Mouse (Mus musculus) ovary, postnatal 36 days (tissue): Measurements from ENCODE around the gene Enox1.

Experiments
- DNase-seq: peaks from one replicate; pipeline ENCODE4 v3.0.0; 2022; ENCODE audit warnings: low spot score, mixed read lengths

Gene Enox1

DNA sequence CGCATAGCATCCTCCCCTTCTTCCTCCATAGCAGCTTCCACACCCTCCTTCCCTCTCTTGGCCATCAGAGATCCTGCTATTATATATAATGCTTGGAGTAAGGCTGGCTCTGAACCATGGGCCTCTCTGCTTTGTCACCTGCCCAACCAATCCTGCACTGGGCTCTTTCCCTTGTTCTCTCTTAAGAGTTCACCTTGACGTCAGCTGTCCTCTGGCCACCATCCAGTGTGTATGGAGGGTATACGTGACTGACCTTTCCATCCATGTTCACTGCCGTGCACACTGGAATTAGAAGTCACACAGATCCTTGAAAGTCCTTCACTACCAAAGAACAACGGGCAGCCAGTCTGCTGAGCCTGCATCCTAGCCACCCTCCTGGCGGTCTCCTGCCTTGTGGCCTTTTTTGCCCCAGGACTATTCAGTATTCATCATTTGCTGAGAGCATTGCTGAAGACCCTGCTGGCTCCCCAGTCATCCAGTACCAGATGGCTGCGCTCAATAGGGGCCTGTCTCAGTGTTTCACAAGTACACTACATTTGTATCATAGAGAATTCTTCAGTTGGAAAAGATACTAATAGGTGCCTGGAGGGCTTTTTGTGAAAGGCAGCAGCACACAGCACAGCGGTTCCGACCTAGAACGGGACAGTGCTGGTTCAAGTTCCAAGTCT, 526.5 kb downstream of the Enox1 start:
- DNase-seq = no peak

DNA sequence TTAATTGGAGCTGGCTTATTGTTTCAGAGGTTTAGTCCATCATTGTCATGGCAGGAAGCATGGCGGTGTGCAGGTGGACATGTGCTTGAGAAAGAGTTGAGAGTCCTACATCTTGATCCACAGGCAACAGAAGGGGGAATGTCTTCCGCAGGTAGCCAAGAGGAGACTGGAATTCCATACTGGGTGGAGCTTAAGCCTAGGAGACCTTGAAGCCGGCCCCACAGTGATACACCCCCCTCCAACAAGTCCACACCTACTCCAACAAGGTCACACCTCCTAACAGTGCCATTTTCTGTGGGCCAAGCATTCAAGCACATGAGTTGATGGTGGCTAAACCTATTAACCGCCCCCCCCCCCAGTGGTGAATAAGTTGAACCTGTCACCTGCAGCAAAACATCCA, 533.3 kb downstream of the Enox1 start:
- no peak for DNase-seq

GRCm38 (mm10) chr14:77705006-77705405, 548.4 kb downstream of the Enox1 start:
- no peak for DNase-seq

DNA sequence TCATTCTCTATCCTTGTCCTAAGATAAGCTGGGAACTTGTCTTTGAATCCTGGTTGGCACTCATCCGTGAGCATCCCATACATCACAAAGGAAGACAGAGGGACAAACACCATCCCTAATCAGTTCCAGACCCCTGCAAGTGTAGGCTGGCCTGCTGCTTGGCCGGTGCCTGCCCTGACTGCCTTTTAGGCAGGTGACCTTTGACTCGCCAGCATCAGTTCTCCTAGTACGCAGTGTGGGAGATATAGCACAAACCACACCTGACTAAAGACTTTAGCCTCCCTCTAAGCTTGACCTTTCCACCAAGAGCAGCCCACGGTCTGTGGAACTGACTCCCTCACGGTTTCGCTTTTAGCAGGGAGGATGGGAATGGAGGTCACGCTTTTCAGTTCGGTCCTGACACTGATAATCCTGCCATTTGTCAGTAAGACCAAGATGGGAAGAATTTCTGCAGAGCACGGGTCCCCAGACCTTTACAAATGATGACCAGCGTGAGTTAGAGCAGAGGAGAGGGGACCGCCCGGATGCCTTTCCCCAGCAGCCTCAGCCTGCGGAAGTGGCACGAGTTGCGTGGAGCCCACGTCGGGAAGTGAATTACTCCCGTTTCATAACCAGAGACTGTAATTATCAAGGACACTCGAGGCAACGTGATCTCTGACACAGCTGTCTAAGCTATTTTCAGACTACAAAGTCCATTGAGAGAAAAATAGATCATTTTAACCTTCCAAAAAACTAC, 550.1 kb downstream of the Enox1 start:
- no peak for DNase-seq

- DNase-seq = no peak
Measured at GRCm38 (mm10) chr14:77707279-77707678, 550.7 kb downstream of the Enox1 start.

GRCm38 (mm10) chr14:77708354-77709150, 552.0 kb downstream of the Enox1 start:
- peak; percentile 31 for DNase-seq

DNA sequence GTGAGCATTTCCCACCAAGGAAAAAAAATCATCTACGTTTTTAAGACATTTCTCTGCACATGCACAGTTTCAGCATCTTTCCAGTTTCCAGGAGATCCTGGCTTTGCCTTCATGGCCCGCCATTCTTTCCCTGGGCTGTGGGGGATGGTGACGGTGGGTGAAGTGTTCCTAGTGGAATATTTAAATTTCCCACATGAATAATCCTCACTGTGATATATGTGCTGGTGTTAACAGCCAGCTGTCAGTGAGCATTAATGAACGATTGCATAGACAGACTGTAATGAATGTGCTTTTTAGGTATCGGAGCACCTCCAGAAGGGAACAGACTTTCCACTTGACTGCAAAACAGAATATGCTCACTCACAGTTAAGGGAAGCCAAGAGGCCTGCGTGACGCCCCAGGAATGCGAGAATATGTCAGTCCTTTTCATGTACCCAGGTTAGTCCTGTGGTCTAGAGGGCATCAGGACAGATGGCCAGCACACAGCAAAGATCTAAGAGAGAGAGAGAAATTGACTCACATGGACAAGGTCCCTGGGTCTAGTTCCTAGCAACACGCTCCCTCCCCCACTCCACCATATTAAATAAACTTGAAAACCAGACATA, 558.5 kb downstream of the Enox1 start:
- no peak for DNase-seq

- no peak for DNase-seq
Measured at GRCm38 (mm10) chr14:77716981-77717380, 560.4 kb downstream of the Enox1 start.

- peak; percentile 17 for DNase-seq
Measured at GRCm38 (mm10) chr14:77718814-77719213, 562.3 kb downstream of the Enox1 start.

DNA sequence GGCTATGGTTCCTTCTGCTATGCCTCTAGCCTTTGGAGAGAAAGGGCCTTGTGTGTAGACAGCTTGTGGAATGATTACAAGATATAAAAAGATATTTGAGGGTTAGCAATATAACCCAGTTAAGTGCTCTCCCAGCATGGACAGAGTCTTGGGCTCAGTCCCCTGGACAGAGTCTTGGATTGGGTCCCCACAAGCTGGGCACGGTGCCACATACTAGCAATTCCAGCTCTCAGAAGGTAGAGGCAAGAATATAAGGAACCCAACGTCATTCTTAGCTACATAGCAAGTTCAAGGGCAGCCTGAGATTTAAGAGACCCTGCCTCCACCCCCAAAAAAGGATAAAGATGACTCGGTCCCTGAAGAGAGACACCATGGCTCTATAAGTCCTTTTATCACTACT, 581.5 kb downstream of the Enox1 start:
- no peak for DNase-seq

DNA sequence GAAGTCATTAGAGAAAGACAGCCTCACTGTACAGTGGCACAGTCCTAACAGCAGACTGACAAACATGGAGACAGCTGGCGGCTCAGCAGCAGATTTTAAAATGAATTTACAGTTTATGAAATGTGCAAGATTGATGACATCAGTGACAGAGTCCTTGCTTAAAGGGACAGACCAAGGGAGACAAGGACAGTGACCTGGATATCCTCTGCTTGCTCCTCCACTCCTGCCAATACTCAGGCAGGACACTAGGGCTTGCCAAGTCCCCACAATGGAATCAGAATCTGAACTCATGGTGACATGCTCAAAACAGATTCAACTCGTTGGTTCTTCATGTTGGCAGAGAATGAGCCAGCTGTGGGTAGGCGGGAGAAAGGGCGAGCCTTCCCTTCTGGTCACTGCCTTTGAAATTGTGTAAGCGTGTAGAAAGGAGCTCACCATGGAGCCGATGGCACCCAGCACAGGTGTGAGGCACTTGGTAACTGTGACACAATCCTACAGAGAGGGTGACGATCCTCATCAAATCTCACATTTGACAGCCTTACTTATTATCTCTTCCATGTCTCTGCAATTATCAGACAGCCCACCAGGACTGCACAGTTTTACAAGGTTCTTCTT, 582.3 kb downstream of the Enox1 start:
- DNase-seq = no peak

DNA sequence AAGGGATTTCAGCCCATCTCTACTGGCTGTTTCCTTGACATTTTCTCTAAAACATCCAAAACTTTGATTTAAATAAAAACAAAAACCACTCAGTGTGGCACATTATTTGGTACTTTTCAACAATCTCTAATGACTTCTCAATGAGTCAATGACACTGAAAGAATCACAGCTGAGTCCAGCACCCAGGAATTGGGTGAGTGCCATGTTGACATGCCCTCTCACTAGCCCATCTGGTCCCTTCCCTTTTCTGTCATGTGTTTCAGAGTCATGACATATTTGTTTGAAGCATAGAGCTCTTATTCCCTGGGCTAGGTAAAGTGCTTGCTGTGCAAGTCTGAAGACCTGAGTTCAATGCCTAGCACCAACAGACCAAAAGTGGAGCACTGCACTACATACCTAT, 582.8 kb downstream of the Enox1 start:
- no peak for DNase-seq

GRCm38 (mm10) chr14:77744638-77745240, 588.2 kb downstream of the Enox1 start:
- no peak for DNase-seq

DNA sequence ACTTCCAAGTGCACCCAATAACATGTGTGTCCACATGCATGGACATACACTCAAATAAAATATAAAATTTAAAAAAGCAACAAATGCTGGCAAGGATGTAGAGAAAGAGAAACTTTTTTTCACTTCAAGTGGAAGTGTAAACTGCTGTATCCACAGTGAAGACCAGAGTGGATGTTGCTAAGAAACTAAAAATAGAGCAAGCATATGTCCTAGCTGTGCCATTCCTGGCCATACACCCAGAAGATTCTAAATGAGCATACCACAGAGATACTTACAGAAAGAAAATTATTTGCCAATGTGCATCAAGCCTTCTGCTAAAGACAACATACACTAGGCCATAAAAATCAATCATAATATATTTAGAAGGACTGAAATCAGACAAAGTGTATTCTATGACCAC, 592.4 kb downstream of the Enox1 start:
- DNase-seq = no peak
